ENCODE assay signal across 10 mouse cellular contexts in genomic region chr3:66746373-66747072, GRCm38 (mm10).
A peak's percentile ranks its signal among the peaks of the same experiment; 100 is the strongest.
DNase-seq lines count a peak whose midpoint lies in the region; ATAC-seq and TF ChIP-seq lines count a peak whose summit lies in the region.
"Had no signal": no experiment of that assay in that cellular context is flagged by ENCODE, and none has a peak within 500 bp of the region (broad histone marks: within the 10 kb centered on the region; RNA-seq: fewer than 3 reads in every experiment).

No protein-coding gene starts in this region.

- H3K27me3 ChIP-seq in hindbrain, embryonic 12.5 days = peaks cover 21% of the 10 kb centered on the region
- no peaks in the 10 kb centered on the region for H3K27me3 ChIP-seq in midbrain, embryonic 14.5 days (ENCODE audit: control insufficient read depth, insufficient read depth, low read length)
- H3K27me3 ChIP-seq in thymus, adult 2 months (ENCODE audit: control insufficient read depth, insufficient read depth, low read length) = no peaks in the 10 kb centered on the region

- peak overlapping the region; percentile 28 for H3K4me2 ChIP-seq in hindbrain, embryonic 12.5 days (replicated peaks)
- H3K4me2 ChIP-seq in midbrain, embryonic 14.5 days (ENCODE audit: low read length) = peak overlapping the region; percentile 45

- H3K36me3 ChIP-seq in hindbrain, embryonic 12.5 days = no peaks in the 10 kb centered on the region
- H3K36me3 ChIP-seq in midbrain, embryonic 14.5 days (ENCODE audit: control insufficient read depth, insufficient read depth, low read length) = no peaks in the 10 kb centered on the region
- no peaks in the 10 kb centered on the region for H3K36me3 ChIP-seq in thymus, adult 2 months (ENCODE audit: control insufficient read depth, insufficient read depth, low read length)

- no peak for TF ChIP-seq CTCF in thymus, adult 2 months (IDR thresholded peaks at IDR 0.05; ENCODE audit: borderline replicate concordance, control insufficient read depth, extremely low read depth, insufficient read depth, low read length, poor library complexity)

- H3K9ac ChIP-seq in hindbrain, embryonic 12.5 days = no peak overlapping the region
- no peak overlapping the region for H3K9ac ChIP-seq in midbrain, embryonic 14.5 days (replicated peaks; ENCODE audit: low read length)

- H3K4me1 ChIP-seq in hindbrain, embryonic 12.5 days = 0 out of 2 replicates have a peak, but pooled peaks cover 5% of the 10 kb centered on the region
- 0 out of 2 replicates have a peak, but pooled peaks cover 3% of the 10 kb centered on the region for H3K4me1 ChIP-seq in midbrain, embryonic 14.5 days (ENCODE audit: control insufficient read depth, insufficient read depth, low read length)
- no peaks in the 10 kb centered on the region for H3K4me1 ChIP-seq in thymus, adult 2 months (replicated peaks; ENCODE audit: control insufficient read depth, insufficient read depth, low read length)

- peak; percentile 87 for ATAC-seq in hindbrain, embryonic 12.5 days (ENCODE audit: low FRiP score)
- peak; percentile 76 for ATAC-seq in midbrain, embryonic 14.5 days (ENCODE audit: low FRiP score, low TSS enrichment)
- ATAC-seq: intestine, embryonic 16.5 days had no signal

- TF ChIP-seq POLR2A in thymus, adult 2 months (IDR thresholded peaks at IDR 0.05; ENCODE audit: control insufficient read depth, extremely low read depth, insufficient read depth, low read length, poor library complexity) = no peak

- no peak overlapping the region for H3K27ac ChIP-seq in hindbrain, embryonic 12.5 days
- H3K27ac ChIP-seq in midbrain, embryonic 14.5 days (replicated peaks; ENCODE audit: low read depth, low read length) = peak overlapping the region; percentile 43; the same call in 1 of the 2 replicates
- no peak overlapping the region for H3K27ac ChIP-seq in thymus, adult 2 months (ENCODE audit: control insufficient read depth, insufficient read depth, low read length)

- H3K4me3 ChIP-seq in hindbrain, embryonic 12.5 days = 0 out of 2 replicates have a peak overlapping the region, but pooled peaks have one; percentile 5
- H3K4me3 ChIP-seq in midbrain, embryonic 14.5 days (replicated peaks; ENCODE audit: low read depth, low read length) = peak overlapping the region; percentile 11; the same call in 1 of the 2 replicates
- H3K4me3 ChIP-seq in thymus, adult 2 months (ENCODE audit: control insufficient read depth, insufficient read depth, low read length) = no peak overlapping the region

- 47% methylated on average over 19 of the region's 19 CpGs for WGBS in hindbrain, embryonic 12.5 days
- 43% methylated on average over 19 of the region's 19 CpGs for WGBS in midbrain, embryonic 14.5 days
- WGBS in thymus, adult 2 months = 96% methylated on average over 19 of the region's 19 CpGs

- no peaks in the 10 kb centered on the region for H3K9me3 ChIP-seq in hindbrain, embryonic 12.5 days (replicated peaks)
- H3K9me3 ChIP-seq in midbrain, embryonic 14.5 days (ENCODE audit: control insufficient read depth, low read length) = no peaks in the 10 kb centered on the region

- DNase-seq in cerebellum, postnatal 10 days = peak; percentile 88 to 92
- no peak for DNase-seq in cerebellum, adult 11 months
- DNase-seq in brain, embryonic 18.5 days (ENCODE audit: low read depth, low spot score) = peak; percentile 61
- DNase-seq in midbrain, embryonic 14.5 days = peak; percentile 80
- no peak for DNase-seq in left cerebral cortex, adult 11 months (ENCODE audit: low spot score)
- DNase-seq in right cerebral cortex, postnatal 4 days = no peak
- DNase-seq in thymus, adult 2 months = no peak
- DNase-seq: B cell, adult 2 months had no signal

Comparison
In these comparisons a context has a peak if more than half of its experiments do, and no peak if none do; other contexts are left out.
1. DNase-seq: peak in cerebellum, postnatal 10 days (2 of 2), brain, embryonic 18.5 days (single experiment) and midbrain, embryonic 14.5 days (single experiment); none in cerebellum, adult 11 months (single experiment), left cerebral cortex, adult 11 months (single experiment), right cerebral cortex, postnatal 4 days (single experiment) and thymus, adult 2 months (single experiment).